Mouse (Mus musculus) lung, postnatal 10 days (tissue): ENCODE results near the gene Ism1.

Experiments
- DNase-seq: peaks from one replicate; pipeline ENCODE4 v3.0.0; 2021

Gene Ism1

GRCm38 (mm10) chr2:139677809-139678274 lies at the start of gene Ism1:
Gene Ism1, plus strand, starts transcription at chr2:139678178.
- peak; percentile 46 for DNase-seq

GRCm38 (mm10) chr2:139628731-139629130 lies 49.2 kb upstream of the Ism1 start:
- no peak for DNase-seq

- no peak for DNase-seq
Observed at GRCm38 (mm10) chr2:139629653-139630052, 48.3 kb upstream of the Ism1 start.

GRCm38 (mm10) chr2:139634506-139634905 lies 43.5 kb upstream of the Ism1 start:
- no peak for DNase-seq

GRCm38 (mm10) chr2:139637861-139638260 lies 40.1 kb upstream of the Ism1 start:
- peak; percentile 13 for DNase-seq

GRCm38 (mm10) chr2:139641757-139642385 lies 36.1 kb upstream of the Ism1 start:
- DNase-seq: no peak

GRCm38 (mm10) chr2:139649518-139649917 lies 28.5 kb upstream of the Ism1 start:
- no peak for DNase-seq

GRCm38 (mm10) chr2:139656750-139657149 lies 21.2 kb upstream of the Ism1 start:
- DNase-seq: no peak

GRCm38 (mm10) chr2:139671838-139672237 lies 6.1 kb upstream of the Ism1 start:
- no peak for DNase-seq

- DNase-seq: no peak
Observed at GRCm38 (mm10) chr2:139672371-139672770, 5.6 kb upstream of the Ism1 start.

- DNase-seq: peak; percentile 88
Observed at GRCm38 (mm10) chr2:139677065-139677762, 764 bp upstream of the Ism1 start.

GRCm38 (mm10) chr2:139678275-139679140 lies 530 bp downstream of the Ism1 start:
- peak; percentile 66 for DNase-seq

- DNase-seq: no peak
Observed at GRCm38 (mm10) chr2:139682540-139682939, 4.6 kb downstream of the Ism1 start.

GRCm38 (mm10) chr2:139689442-139690003 lies 11.5 kb downstream of the Ism1 start:
- no peak for DNase-seq

- no peak for DNase-seq
Observed at GRCm38 (mm10) chr2:139693521-139693920, 15.5 kb downstream of the Ism1 start.

- no peak for DNase-seq
Observed at GRCm38 (mm10) chr2:139694638-139695037, 16.7 kb downstream of the Ism1 start.

GRCm38 (mm10) chr2:139696578-139696977 lies 18.6 kb downstream of the Ism1 start:
- DNase-seq: no peak

- no peak for DNase-seq
Observed at GRCm38 (mm10) chr2:139700609-139701008, 22.6 kb downstream of the Ism1 start.

GRCm38 (mm10) chr2:139704951-139705350 lies 27.0 kb downstream of the Ism1 start:
- DNase-seq: no peak

- peak; percentile 26 for DNase-seq
Observed at GRCm38 (mm10) chr2:139708194-139708899, 30.4 kb downstream of the Ism1 start.

- DNase-seq: no peak
Observed at GRCm38 (mm10) chr2:139711640-139712039, 33.7 kb downstream of the Ism1 start.

GRCm38 (mm10) chr2:139712046-139712445 lies 34.1 kb downstream of the Ism1 start:
- no peak for DNase-seq
